Mouse (Mus musculus): ENCODE measurements around the gene Ndufaf8. TPM values are rescaled to one million over a fixed set of nuclear protein-coding genes. Genes with fewer than 3 reads are reported as not detected.

Ndufaf8 gene
- polyA plus RNA-seq, 1 experiment from 2014 or later: 63.4 TPM

- Histone ChIP-seq H3K36me3 (replicated peaks; ENCODE audit: insufficient read depth, low read length) (peaks cover 22% of the 10 kb centered on the region), H3K9ac (replicated peaks) (no peak overlapping the region; the same call in 1 of the 2 replicates)
- no peak for DNase-seq
Measured at GRCm38 (mm10) chr11:120143708-120144497, 45.2 kb downstream of the Ndufaf8 start.

GRCm38 (mm10) chr11:120148201-120148855, 49.6 kb downstream of the Ndufaf8 start:
- DNase-seq (no peak), ATAC-seq (no peak)
- TF ChIP-seq EP300 (IDR thresholded peaks at IDR 0.05; ENCODE audit: low read depth) (no peak), CTCF (IDR thresholded peaks at IDR 0.05; ENCODE audit: low read depth) (no peak)
- H3K27ac ChIP-seq (ENCODE audit: low read depth): no peak overlapping the region
- no peak overlapping the region for H3K9ac ChIP-seq (replicated peaks)
- H3K27me3 ChIP-seq (ENCODE audit: insufficient read depth, low read length): no peaks in the 10 kb centered on the region
- no peak overlapping the region for H3K4me2 ChIP-seq (ENCODE audit: low read depth, low read length)
- H3K9me3 ChIP-seq (ENCODE audit: low read length): no peaks in the 10 kb centered on the region
- peaks cover 14% of the 10 kb centered on the region for H3K36me3 ChIP-seq (replicated peaks; ENCODE audit: insufficient read depth, low read length)
- H3K4me3 ChIP-seq (ENCODE audit: low read depth, low read length): no peak overlapping the region
- peaks cover 23% of the 10 kb centered on the region for H3K4me1 ChIP-seq (ENCODE audit: insufficient read depth)
- 82% methylated on average over 8 of the region's 8 CpGs for WGBS (ENCODE audit: insufficient replicate concordance)

More at GRCm38 (mm10) chr11:120143708-120144497, 45.2 kb downstream of the Ndufaf8 start:
- Histone ChIP-seq H3K4me3 (ENCODE audit: low read depth, low read length) (no peak overlapping the region), H3K27me3 (ENCODE audit: insufficient read depth, low read length) (no peaks in the 10 kb centered on the region), H3K4me2 (ENCODE audit: low read depth, low read length) (no peak overlapping the region), H3K4me1 (ENCODE audit: insufficient read depth) (peaks cover 14% of the 10 kb centered on the region; the same call in 1 of the 2 replicates), H3K27ac (ENCODE audit: low read depth) (peak overlapping the region; percentile 69; the same call in 1 of the 2 replicates), H3K9me3 (ENCODE audit: low read length) (no peaks in the 10 kb centered on the region)
- no peak for ATAC-seq
- WGBS (ENCODE audit: insufficient replicate concordance): 71% methylated on average over 13 of the region's 13 CpGs
- TF ChIP-seq EP300 (IDR thresholded peaks at IDR 0.05; ENCODE audit: low read depth) (no peak), CTCF (IDR thresholded peaks at IDR 0.05; ENCODE audit: low read depth) (no peak)

- peak overlapping the region; percentile 95 for H3K9ac ChIP-seq (replicated peaks)
- peaks cover 7% of the 10 kb centered on the region; the same call in 1 of the 2 replicates for H3K36me3 ChIP-seq (replicated peaks; ENCODE audit: insufficient read depth, low read length)
- peak overlapping the region; percentile 96 for H3K27ac ChIP-seq (ENCODE audit: low read depth)
- H3K9me3 ChIP-seq (ENCODE audit: low read length): no peaks in the 10 kb centered on the region
- H3K4me1 ChIP-seq (ENCODE audit: insufficient read depth): peaks cover 17% of the 10 kb centered on the region
- no peaks in the 10 kb centered on the region for H3K27me3 ChIP-seq (ENCODE audit: insufficient read depth, low read length)
- WGBS (ENCODE audit: insufficient replicate concordance): 27% methylated on average over 6 of the region's 6 CpGs
- peak overlapping the region; percentile 88 for H3K4me2 ChIP-seq (ENCODE audit: low read depth, low read length)
- H3K4me3 ChIP-seq (ENCODE audit: low read depth, low read length): peak overlapping the region; percentile 99
- ATAC-seq (peak; percentile 24), DNase-seq (peak; percentile 34)
- no peak for TF ChIP-seq EP300 (IDR thresholded peaks at IDR 0.05; ENCODE audit: low read depth)
- TF ChIP-seq CTCF (IDR thresholded peaks at IDR 0.05; ENCODE audit: low read depth): no peak
Measured at GRCm38 (mm10) chr11:120149510-120150200, 50.9 kb downstream of the Ndufaf8 start.

Small RNA genes within 50 kb of the gene (microRNA-seq; reads per million reads assigned to microRNA genes)
- gene Gm25948: not detected

Other genes starting within 250 kb of the Ndufaf8 start
- 28.0 and 30.5 TPM in 2 replicates for gene Chmp6, start 185.5 kb upstream of the Ndufaf8 start, polyA plus RNA-seq (2015; fragmentation: Nextera tagmentation; extraction: Ambion mirVana)
- gene Baiap2, start 156.2 kb upstream of the Ndufaf8 start, polyA plus RNA-seq (2015; fragmentation: Nextera tagmentation; extraction: Ambion mirVana): 20.8 and 21.3 TPM in 2 replicates
- 0.72 and 0.89 TPM in 2 replicates for gene Aatk, start 51.8 kb upstream of the Ndufaf8 start, polyA plus RNA-seq (2015; fragmentation: Nextera tagmentation; extraction: Ambion mirVana)
- gene Cep131, start 12.1 kb upstream of the Ndufaf8 start, polyA plus RNA-seq (2015; fragmentation: Nextera tagmentation; extraction: Ambion mirVana): 3.1 and 3.9 TPM in 2 replicates
- gene Tepsin, start 197 bp upstream of the Ndufaf8 start, polyA plus RNA-seq (2015; fragmentation: Nextera tagmentation; extraction: Ambion mirVana): 3.8 and 4.2 TPM in 2 replicates
- gene Slc38a10, start 52.4 kb downstream of the Ndufaf8 start, polyA plus RNA-seq (2015; fragmentation: Nextera tagmentation; extraction: Ambion mirVana): 25.0 and 28.0 TPM in 2 replicates
- gene Bahcc1, start 134.0 kb downstream of the Ndufaf8 start, polyA plus RNA-seq (2015; fragmentation: Nextera tagmentation; extraction: Ambion mirVana): 1.1 and 1.2 TPM in 2 replicates
- gene Actg1, start 249.6 kb downstream of the Ndufaf8 start, polyA plus RNA-seq (2015; fragmentation: Nextera tagmentation; extraction: Ambion mirVana): 463 and 498 TPM in 2 replicates